8 mouse cellular contexts compared by ENCODE assay signal in the genomic region with DNA sequence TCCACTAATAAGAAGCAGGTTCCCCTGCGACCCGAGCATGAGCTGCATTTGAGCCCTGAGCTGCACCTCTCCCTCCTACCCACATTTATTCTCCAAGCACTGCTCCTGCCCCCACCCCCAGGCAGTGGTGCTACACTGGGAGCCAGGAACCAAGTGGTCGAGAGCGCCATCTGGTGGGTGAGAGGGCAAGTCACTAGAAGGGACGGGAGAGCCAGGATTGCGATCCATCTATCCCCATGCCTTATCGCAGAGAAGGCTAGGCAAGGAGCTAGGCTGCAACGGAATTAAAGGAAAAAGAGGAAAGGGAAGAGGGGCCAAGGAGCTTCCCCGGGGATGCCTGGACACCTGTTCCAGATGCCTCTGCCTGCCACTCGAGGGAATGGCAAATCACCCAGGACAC.
A peak's percentile ranks its signal among the peaks of the same experiment; 100 is the strongest.
DNase-seq lines count a peak whose midpoint lies in the region; ATAC-seq lines count a peak whose summit lies in the region.

No protein-coding gene starts in this region.

- 0 out of 2 replicates have a peak, but pooled peaks cover 5% of the 10 kb centered on the region for H3K27me3 ChIP-seq in heart, embryonic 11.5 days (ENCODE audit: control insufficient read depth, insufficient read depth, low read length)
- H3K27me3 ChIP-seq in limb, embryonic 11.5 days (ENCODE audit: control insufficient read depth, insufficient read depth, low read length): no peaks in the 10 kb centered on the region

- no peaks in the 10 kb centered on the region for H3K9me3 ChIP-seq in heart, embryonic 11.5 days (replicated peaks; ENCODE audit: control insufficient read depth, low read length)
- no peaks in the 10 kb centered on the region for H3K9me3 ChIP-seq in limb, embryonic 11.5 days (ENCODE audit: control insufficient read depth, low read length)

- no peak for ATAC-seq in heart, embryonic 11.5 days (replicated peaks; ENCODE audit: insufficient number of reproducible peaks, low FRiP score, low TSS enrichment)
- no peak for ATAC-seq in limb, embryonic 11.5 days (ENCODE audit: insufficient number of reproducible peaks, low FRiP score, low TSS enrichment, low read depth)

- H3K4me2 ChIP-seq in heart, embryonic 11.5 days: no peak overlapping the region
- no peak overlapping the region for H3K4me2 ChIP-seq in limb, embryonic 11.5 days (ENCODE audit: low read depth, severe bottlenecking)

- no peak overlapping the region for H3K4me3 ChIP-seq in heart, embryonic 11.5 days (ENCODE audit: low read depth, low read length)
- no peak overlapping the region for H3K4me3 ChIP-seq in limb, embryonic 11.5 days (ENCODE audit: low read depth, low read length)

- intact Hi-C loops in gastrocnemius, postnatal 36 days (cut with DNase I): loop anchor here (2.0 kb wide), 1 partner anchor 175 kb away; no protein-coding TSS in a partner anchor

- 2% methylated on average over 10 of the region's 10 CpGs for WGBS in heart, embryonic 11.5 days (ENCODE audit: insufficient replicate concordance)
- WGBS in limb, embryonic 11.5 days: 3% methylated on average over 10 of the region's 10 CpGs

- peak; percentile 95 for DNase-seq in heart, adult 11 months
- DNase-seq in embryo, embryonic 11.5 days (ENCODE audit: low read depth, low spot score): peak; percentile 74
- peak; percentile 70 to 78 for DNase-seq in gastrocnemius, postnatal 36 days
- peak; percentile 63 to 85 for DNase-seq in kidney, adult 8-10 months
- DNase-seq in limb, embryonic 11.5 days (ENCODE audit: low spot score): peak; percentile 89
- DNase-seq in naive thymus-derived CD4-positive, alpha-beta T cell, adult 2 months (ENCODE audit: low read depth): peak; percentile 76
- peak; percentile 76 to 93 for DNase-seq in spleen, postnatal 4 days (ENCODE audit: low spot score in 2 of 2)

- H3K36me3 ChIP-seq in heart, embryonic 11.5 days (ENCODE audit: control insufficient read depth, insufficient read depth, low read length): no peaks in the 10 kb centered on the region
- no peaks in the 10 kb centered on the region for H3K36me3 ChIP-seq in limb, embryonic 11.5 days (ENCODE audit: control insufficient read depth, insufficient read depth, low read length)

- no peak overlapping the region for H3K9ac ChIP-seq in heart, embryonic 11.5 days (ENCODE audit: low read depth, low read length)
- H3K9ac ChIP-seq in limb, embryonic 11.5 days (ENCODE audit: low read length): no peak overlapping the region

- no peak overlapping the region for H3K27ac ChIP-seq in heart, embryonic 11.5 days (ENCODE audit: low read depth, low read length)
- no peak overlapping the region for H3K27ac ChIP-seq in limb, embryonic 11.5 days (replicated peaks; ENCODE audit: low read depth, low read length)

- H3K4me1 ChIP-seq in heart, embryonic 11.5 days (ENCODE audit: control insufficient read depth, insufficient read depth, low read length): peaks cover 3% of the 10 kb centered on the region; the same call in 1 of the 2 replicates
- H3K4me1 ChIP-seq in limb, embryonic 11.5 days (ENCODE audit: control insufficient read depth, insufficient read depth, low read length): no peaks in the 10 kb centered on the region
